Mouse (Mus musculus) left cerebral cortex, postnatal 14 days (tissue): ENCODE measurements around the gene Olfr167. TPM values are rescaled to one million over a fixed set of nuclear protein-coding genes. Genes with fewer than 3 reads are reported as not detected.
"Not testable (repeated sequence)": the region's sequence is repeated elsewhere in the genome, so short reads cannot be mapped to it uniquely, and the experiment has no call there.

Experiments used
- DNase-seq, 2 experiments: peaks; one replicate each; pipeline ENCODE4 v3.0.0; 2021 to 2022; ENCODE audit warnings: low spot score in 2 of 2, mixed read lengths in 1 of 2
- intact Hi-C: fragments of 180-260 bp; cut with DNase I; formaldehyde crosslinking; loops from one replicate; pipeline ENCODE4 v1.15.1; 2025
- long read RNA-seq, 2 experiments: library from polyadenylated mRNA; stranded (forward); transcript quantifications; one replicate each; pipeline ENCODE4 v2.0.0; 2021
- total RNA-seq, 2 experiments: library from RNA; stranded (reverse); gene quantifications; 2 replicates each; pipeline ENCODE4 v1.2.3; 2021

Gene Olfr167
- not detected for total RNA-seq
- long read RNA-seq, experiment 1, result 0 reads
- long read RNA-seq, experiment 2, result 0 reads

- DNase-seq, result no peak
- intact Hi-C loops, result no loop called here
Measured at GRCm38 (mm10) chr16:19522166-19522565, at the start of gene Olfr167. Olfr167 (minus strand) TSS chr16:19522266.

GRCm38 (mm10) chr16:19571709-19572108 is 49.6 kb upstream of the Olfr167 start, which contains the start of gene Olfr169:
Olfr169 (minus strand) TSS chr16:19571809.
- intact Hi-C loops, DNase-seq: not testable (repeated sequence)

- intact Hi-C loops, DNase-seq: not testable (repeated sequence)
Measured at GRCm38 (mm10) chr16:19553429-19553828, 31.4 kb upstream of the Olfr167 start.

- DNase-seq, intact Hi-C loops: not testable (repeated sequence)
Measured at GRCm38 (mm10) chr16:19552246-19552645, 30.2 kb upstream of the Olfr167 start.

GRCm38 (mm10) chr16:19535455-19535854 is 13.4 kb upstream of the Olfr167 start, which contains the start of gene Olfr168:
Olfr168 (minus strand) TSS chr16:19535555.
- no peak for DNase-seq
- intact Hi-C loops, result no loop called here

- intact Hi-C loops, result no loop called here
- no peak for DNase-seq
Measured at GRCm38 (mm10) chr16:19483394-19483793, 38.7 kb downstream of the Olfr167 start, which contains the start of gene Olfr166. Olfr166 (plus strand) TSS chr16:19483694.

GRCm38 (mm10) chr16:19464365-19464764 is 57.7 kb downstream of the Olfr167 start:
- intact Hi-C loops, result no loop called here
- DNase-seq, result no peak

Other genes starting within 250 kb of the Olfr167 start
- gene Olfr164, start 208.2 kb downstream of the Olfr167 start, total RNA-seq, result not detected
- not detected for gene Olfr165, start 99.1 kb downstream of the Olfr167 start, total RNA-seq
- gene Olfr166, start 38.6 kb downstream of the Olfr167 start, total RNA-seq, result not detected
- not detected for gene Olfr168, start 13.3 kb upstream of the Olfr167 start, total RNA-seq
- not detected for gene Olfr169, start 49.5 kb upstream of the Olfr167 start, total RNA-seq
- gene Olfr170, start 89.6 kb upstream of the Olfr167 start, total RNA-seq, result not detected
- not detected for gene Olfr171, start 107.7 kb upstream of the Olfr167 start, total RNA-seq
- under 1 TPM in 1 of 2 experiments, not detected in 1; 0.11 TPM for gene Lamp3, start 184.1 kb upstream of the Olfr167 start, total RNA-seq
- 1 to 10 TPM in 1 of 2 experiments, under 1 TPM in 1; 0.99 to 1.5 TPM for gene B3gnt5, start 237.9 kb upstream of the Olfr167 start, total RNA-seq